Comparison of ENCODE assay signal across 11 mouse cellular contexts in genomic region chr3:104320404-104320803, GRCm38 (mm10).
DNase-seq lines count a peak whose midpoint lies in the region; ATAC-seq lines count a peak whose summit lies in the region.
"Had no signal": no experiment of that assay in that cellular context is flagged by ENCODE, and none has a peak within 500 bp of the region (broad histone marks: within the 10 kb centered on the region; RNA-seq: fewer than 3 reads in every experiment).

No protein-coding gene starts in this region.

- no peak for ATAC-seq in heart, embryonic 11.5 days (replicated peaks; ENCODE audit: insufficient number of reproducible peaks, low FRiP score, low TSS enrichment)
- no peak for ATAC-seq in granulocyte monocyte progenitor cell, adult 5-6 weeks (replicated peaks; ENCODE audit: poor library complexity, severe bottlenecking)

- no peaks in the 10 kb centered on the region for H3K9me3 ChIP-seq in heart, embryonic 11.5 days (replicated peaks; ENCODE audit: control insufficient read depth, low read length)
- H3K9me3 ChIP-seq: embryonic facial prominence, embryonic 12.5 days; megakaryocyte, embryonic 14.5 days had no signal

- WGBS in heart, embryonic 11.5 days (ENCODE audit: insufficient replicate concordance) = 44% methylated on average over 4 of the region's 4 CpGs

- no peak overlapping the region for H3K4me3 ChIP-seq in heart, embryonic 11.5 days (ENCODE audit: low read depth, low read length)
- H3K4me3 ChIP-seq: embryonic facial prominence, embryonic 12.5 days; megakaryocyte, embryonic 14.5 days had no signal

- H3K27me3 ChIP-seq in heart, embryonic 11.5 days (ENCODE audit: control insufficient read depth, insufficient read depth, low read length) = no peaks in the 10 kb centered on the region
- H3K27me3 ChIP-seq: embryonic facial prominence, embryonic 12.5 days; megakaryocyte, embryonic 14.5 days had no signal

- peaks cover 30% of the 10 kb centered on the region for H3K4me1 ChIP-seq in heart, embryonic 11.5 days (ENCODE audit: control insufficient read depth, insufficient read depth, low read length)
- H3K4me1 ChIP-seq: megakaryocyte, embryonic 14.5 days had no signal

- 0 out of 2 replicates have a peak overlapping the region, but pooled peaks have one; percentile 22 for H3K27ac ChIP-seq in heart, embryonic 11.5 days (ENCODE audit: low read depth, low read length)
- H3K27ac ChIP-seq: embryonic facial prominence, embryonic 12.5 days; kidney, postnatal 0 days had no signal

- H3K9ac ChIP-seq in heart, embryonic 11.5 days (ENCODE audit: low read depth, low read length) = no peak overlapping the region
- H3K9ac ChIP-seq: embryonic facial prominence, embryonic 12.5 days had no signal

- H3K4me2 ChIP-seq in heart, embryonic 11.5 days = no peak overlapping the region
- H3K4me2 ChIP-seq: embryonic facial prominence, embryonic 12.5 days had no signal

- DNase-seq in adrenal gland, postnatal 10 days = peak; percentile 22
- DNase-seq in adrenal gland, postnatal 25 days = no peak
- peak; percentile 93 for DNase-seq in 3T3-L1 (ENCODE audit: low read depth, low spot score)
- peak; percentile 43 for DNase-seq in kidney, postnatal 14 days
- no peak for DNase-seq in urinary bladder, adult 18-20 months (ENCODE audit: low spot score in 2 of 2)
- no peak for DNase-seq in thymus, postnatal 0 days (ENCODE audit: low spot score)

- no peaks in the 10 kb centered on the region for H3K36me3 ChIP-seq in heart, embryonic 11.5 days (ENCODE audit: control insufficient read depth, insufficient read depth, low read length)
- H3K36me3 ChIP-seq: embryonic facial prominence, embryonic 12.5 days had no signal

Comparison
In these comparisons a context has a peak if more than half of its experiments do, and no peak if none do; other contexts are left out.
1. DNase-seq: peak in adrenal gland, postnatal 10 days (single experiment), 3T3-L1 (single experiment) and kidney, postnatal 14 days (single experiment); none in adrenal gland, postnatal 25 days (single experiment), urinary bladder, adult 18-20 months (0 of 2) and thymus, postnatal 0 days (single experiment).